Mouse (Mus musculus): ENCODE results near the gene Cul1. TPM values are rescaled to one million over a fixed set of nuclear protein-coding genes. Genes with fewer than 3 reads are reported as not detected.

The Cul1 gene
- total RNA-seq, 2 experiments from 2014 or later = 102 TPM

Other genes starting within 250 kb of the Cul1 start
- gene Ezh2, start 141.9 kb downstream of the Cul1 start, total RNA-seq (2021) = 1 to 10 TPM; 7.8 to 9.5 TPM

Data from adrenal gland, adult 18-20 months (tissue).